Mouse (Mus musculus) heart, adult 8-10 months (tissue): Measurements from ENCODE around the gene Slc24a4. TPM values are rescaled to one million over a fixed set of nuclear protein-coding genes. Genes with fewer than 3 reads are reported as not detected.
"Not testable (repeated sequence)": the region's sequence is repeated elsewhere in the genome, so short reads cannot be mapped to it uniquely, and the experiment has no call there.

Experiments
- DNase-seq: peaks from one replicate; pipeline ENCODE4 v3.0.0; 2022; ENCODE audit warnings: low spot score
- total RNA-seq, 4 experiments: library from RNA; stranded (reverse); gene quantifications; 2 replicates each; pipeline ENCODE4 v1.2.4; 2022

Slc24a4 gene
- total RNA-seq, 4 experiments from 2014 or later, result 0.49 to 1.00 (median 0.65) TPM

DNA sequence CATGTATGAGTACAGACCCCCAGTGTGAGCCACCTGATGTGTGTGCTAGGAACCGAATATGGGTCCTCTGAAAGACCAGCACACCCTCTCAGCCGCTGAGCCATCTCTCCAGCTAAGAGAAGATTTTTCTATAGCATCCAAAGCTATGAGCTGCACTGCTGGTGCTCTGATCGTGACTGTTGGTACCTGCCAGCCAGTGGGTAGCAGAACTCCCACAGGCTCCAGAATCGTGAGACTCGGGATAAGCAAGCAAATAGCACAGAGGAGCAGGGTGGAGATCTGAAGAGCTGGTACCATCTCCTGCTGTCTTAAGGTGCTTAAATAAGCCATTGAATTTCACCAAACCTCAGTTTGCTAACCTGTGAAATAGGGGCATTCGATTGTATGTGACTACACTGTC is 119.6 kb downstream of the Slc24a4 start:
- no peak for DNase-seq

GRCm38 (mm10) chr12:102250316-102250715 is 121.8 kb downstream of the Slc24a4 start:
- DNase-seq, result no peak

- no peak for DNase-seq
Measured at GRCm38 (mm10) chr12:102251070-102251469, 122.5 kb downstream of the Slc24a4 start.

DNA sequence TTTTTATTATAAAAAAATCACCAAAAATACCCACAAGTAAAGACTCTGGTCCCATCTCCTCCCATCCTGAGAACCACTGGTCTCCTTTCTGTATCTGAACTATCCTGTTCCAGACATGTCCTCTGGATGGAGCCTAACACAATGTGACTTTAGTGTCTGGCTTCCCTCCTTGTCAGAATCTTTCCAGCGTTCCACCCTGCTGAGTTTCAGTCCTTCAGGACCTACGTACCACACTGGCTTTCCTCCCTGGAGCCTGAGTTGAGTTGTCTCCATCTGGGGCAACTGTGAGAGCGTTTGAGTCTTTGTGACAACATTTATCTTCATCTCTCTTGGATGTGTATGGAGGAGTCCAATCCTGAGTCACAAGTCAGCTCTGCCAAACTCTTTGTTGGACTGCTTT is 123.5 kb downstream of the Slc24a4 start:
- DNase-seq, result no peak

DNA sequence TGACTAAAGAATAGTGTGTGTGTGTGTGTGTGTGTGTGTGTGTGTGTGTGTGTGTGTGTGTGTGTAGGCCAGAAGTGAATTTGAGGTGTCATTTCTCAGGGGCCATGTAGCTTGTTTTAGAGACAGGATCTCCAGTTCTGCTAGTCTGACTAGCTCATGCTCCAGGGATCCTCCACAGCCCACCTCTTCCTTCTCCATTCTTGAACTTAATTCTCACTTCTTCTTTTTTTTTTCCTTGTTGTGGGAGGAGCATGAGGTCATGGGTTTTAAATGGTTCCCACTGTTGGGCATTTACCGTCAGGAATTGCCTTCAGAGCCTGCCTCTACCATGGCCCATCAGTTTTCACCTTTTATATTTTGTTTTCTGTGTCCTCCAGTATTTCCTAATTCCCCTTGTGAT is 124.0 kb downstream of the Slc24a4 start:
- DNase-seq, result no peak

GRCm38 (mm10) chr12:102255012-102255411 is 126.5 kb downstream of the Slc24a4 start:
- DNase-seq, result no peak

- DNase-seq, result no peak
Measured at GRCm38 (mm10) chr12:102258522-102259112, 130.1 kb downstream of the Slc24a4 start.

GRCm38 (mm10) chr12:102261933-102262396 is 133.4 kb downstream of the Slc24a4 start:
- DNase-seq, result no peak

GRCm38 (mm10) chr12:102262809-102263208 is 134.3 kb downstream of the Slc24a4 start:
- DNase-seq, result no peak

- DNase-seq, result no peak
Measured at GRCm38 (mm10) chr12:102263249-102263648, 134.7 kb downstream of the Slc24a4 start.

- no peak for DNase-seq
Measured at GRCm38 (mm10) chr12:102266433-102266832, 137.9 kb downstream of the Slc24a4 start.

- DNase-seq, result no peak
Measured at GRCm38 (mm10) chr12:102269144-102269543, 140.6 kb downstream of the Slc24a4 start.

DNA sequence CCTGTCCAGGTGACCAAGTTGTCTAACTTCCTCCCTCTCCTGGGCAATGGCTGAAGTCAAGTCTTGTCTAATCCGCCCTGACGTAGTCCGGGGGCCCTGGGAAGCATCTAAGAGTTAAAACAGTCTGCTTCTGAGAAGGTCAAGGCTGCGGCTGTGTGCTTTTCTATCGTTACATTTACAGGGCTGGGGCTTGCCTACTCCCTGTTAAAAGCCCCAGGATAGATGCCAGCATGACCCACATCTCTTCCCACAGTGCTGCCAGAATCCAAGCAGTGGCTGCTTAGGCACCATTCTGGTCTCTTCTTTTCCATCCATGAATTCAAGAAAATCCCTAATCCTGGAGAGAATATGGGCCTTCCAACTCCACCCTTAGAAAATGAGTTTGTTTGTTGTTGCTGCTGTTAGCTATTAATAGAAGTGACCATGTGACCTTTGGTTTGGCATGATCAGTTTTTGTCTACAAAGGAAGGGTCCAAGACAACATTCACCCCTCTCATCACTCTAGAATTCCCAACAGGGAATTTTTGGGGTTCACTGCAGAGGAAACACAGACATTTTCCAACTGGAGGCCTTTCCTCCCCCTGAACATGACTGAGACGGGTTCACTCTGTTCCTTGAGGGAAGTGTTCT is 142.4 kb downstream of the Slc24a4 start:
- no peak for DNase-seq

GRCm38 (mm10) chr12:102271447-102271846 is 142.9 kb downstream of the Slc24a4 start:
- peak; percentile 66 for DNase-seq

- DNase-seq, result peak; percentile 72
Measured at GRCm38 (mm10) chr12:102275833-102276443, 147.4 kb downstream of the Slc24a4 start.

DNA sequence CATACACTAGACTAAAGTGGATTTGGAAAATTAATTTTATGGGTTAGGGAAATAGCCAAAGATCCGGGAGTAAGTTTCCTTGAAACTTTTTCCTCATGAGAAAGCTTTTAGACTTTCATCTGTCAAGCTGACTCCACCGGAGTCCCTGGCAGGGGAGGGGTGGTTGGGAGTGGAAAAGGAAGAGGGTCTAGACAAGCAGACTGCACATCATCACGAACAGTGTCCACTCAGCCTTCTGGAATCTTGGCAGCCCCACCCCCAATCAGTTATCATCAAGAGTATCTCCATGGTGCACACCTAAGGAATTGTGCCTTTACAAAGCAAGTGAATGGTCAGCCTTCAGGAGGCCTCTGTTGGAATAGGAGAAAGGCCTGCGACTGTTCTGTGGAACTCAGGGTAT is 151.8 kb downstream of the Slc24a4 start:
- DNase-seq, result not testable (repeated sequence)

GRCm38 (mm10) chr12:102280867-102281503 is 152.5 kb downstream of the Slc24a4 start:
- DNase-seq, result no peak

DNA sequence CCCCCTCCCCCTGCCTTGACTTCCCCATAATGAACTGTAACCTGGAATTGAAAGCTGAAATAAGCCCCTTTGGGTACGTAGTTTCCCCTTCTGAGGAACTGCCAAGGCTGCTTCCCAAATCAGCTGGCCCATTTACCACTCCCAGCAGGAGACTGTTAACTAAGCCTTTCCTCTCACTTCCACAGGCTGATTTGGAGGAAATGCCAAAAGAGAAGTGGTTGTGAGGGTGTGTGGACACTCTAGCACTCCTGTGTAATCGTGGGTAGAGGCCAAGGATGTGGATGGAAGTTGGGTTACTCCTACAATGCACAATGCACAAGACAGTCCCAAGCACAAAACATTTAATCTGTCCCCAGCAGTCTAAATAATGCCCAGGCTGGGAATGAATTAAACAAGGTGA is 153.6 kb downstream of the Slc24a4 start:
- no peak for DNase-seq

DNA sequence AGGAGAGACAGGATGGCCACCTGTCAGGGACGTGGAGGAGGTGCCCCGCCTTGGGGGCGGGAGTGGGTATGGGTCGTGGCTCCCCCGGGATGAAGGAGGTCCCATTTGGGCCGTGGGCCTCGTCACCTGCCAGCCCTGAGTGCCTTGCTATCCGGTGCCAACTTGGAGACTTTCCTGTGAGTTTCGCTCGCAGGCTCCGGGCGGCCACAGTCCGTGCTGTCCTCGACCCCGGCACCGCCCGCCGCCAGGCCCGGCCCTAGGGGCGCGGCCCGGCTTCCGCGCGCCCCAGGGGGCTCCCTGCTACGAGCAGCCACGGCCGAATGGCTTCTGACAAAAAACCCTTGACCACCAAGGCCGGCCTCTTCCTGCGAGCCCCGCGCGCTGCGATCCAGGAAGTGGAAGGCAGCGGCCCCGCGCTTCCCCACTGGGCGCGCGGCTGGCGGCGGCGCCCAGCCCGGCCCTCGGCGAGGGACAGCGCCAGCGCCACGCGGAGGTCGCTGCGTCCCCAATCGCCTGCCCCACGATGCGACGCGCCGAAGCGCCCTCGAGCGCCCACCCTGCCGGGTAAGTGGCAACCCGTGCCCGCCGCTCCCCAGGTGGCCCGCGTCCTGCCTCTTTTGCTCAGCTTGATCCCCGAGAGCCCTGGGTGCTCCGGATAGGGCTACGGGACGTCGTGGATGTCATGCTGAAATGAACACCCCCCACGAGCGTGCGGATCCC is 154.4 kb downstream of the Slc24a4 start, which contains the start of gene Rin3:
Rin3 (plus strand) TSS at position 286 of the 720 bp plus-strand sequence.
- DNase-seq, result peak; percentile 75

DNA sequence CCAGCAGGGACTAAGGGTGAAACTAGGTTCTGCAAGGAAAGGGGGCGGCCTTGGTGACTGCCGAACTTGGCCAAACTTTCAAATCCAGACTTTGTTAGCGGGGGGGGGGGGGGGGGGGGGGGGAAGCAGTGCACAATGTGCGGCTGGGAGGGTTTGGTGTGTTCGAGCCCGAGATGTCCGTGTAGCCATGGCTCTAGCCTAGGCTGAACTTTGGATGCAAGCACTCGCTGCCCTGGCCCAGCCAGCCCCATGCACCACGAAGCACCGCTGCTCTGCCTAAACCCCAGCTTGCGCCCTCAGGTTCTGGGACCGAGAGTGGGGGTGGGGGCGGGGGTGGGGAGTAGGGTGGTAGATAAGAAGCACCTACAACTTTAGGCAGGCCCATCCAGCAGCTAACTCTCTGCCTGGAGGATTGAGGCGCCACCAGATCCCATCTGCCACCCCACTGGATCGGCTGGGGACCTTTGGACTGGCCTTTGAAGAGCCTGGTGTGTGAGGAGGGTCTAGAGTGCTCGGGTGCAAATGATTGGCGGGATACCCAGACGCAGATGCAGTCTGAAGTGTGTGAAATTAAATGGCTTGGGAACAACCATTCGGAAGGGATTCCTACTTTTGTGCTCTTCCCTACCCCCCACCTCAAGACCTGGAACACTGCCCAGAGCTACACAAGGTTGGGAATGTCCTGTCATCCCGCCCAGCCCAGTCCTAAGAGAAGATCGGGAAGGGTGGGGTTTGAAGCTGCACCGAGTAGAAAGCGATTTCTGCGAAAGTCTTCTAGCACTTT is 155.1 kb downstream of the Slc24a4 start:
- DNase-seq, result peak; percentile 86

- DNase-seq, result no peak
Measured at GRCm38 (mm10) chr12:102284267-102284610, 155.7 kb downstream of the Slc24a4 start.
